In genomic region chr1:36088367-36088766, GRCm38 (mm10) we compare ENCODE assay signal across 7 mouse cellular contexts. TPM values are rescaled to one million over a fixed set of nuclear protein-coding genes. Genes with fewer than 3 reads are reported as not detected.
A peak's percentile ranks its signal among the peaks of the same experiment; 100 is the strongest.
DNase-seq lines count a peak whose midpoint lies in the region; ATAC-seq and TF ChIP-seq lines count a peak whose summit lies in the region.

No protein-coding gene starts in this region.

- H3K36me3 ChIP-seq in neural tube, embryonic 11.5 days (ENCODE audit: control insufficient read depth, insufficient read depth, low read length), result no peaks in the 10 kb centered on the region; the same call in none of the 2 replicates
- peaks cover 100% of the 10 kb centered on the region for H3K36me3 ChIP-seq in erythroblast, embryonic 14.5 days (ENCODE audit: control insufficient read depth)
- H3K36me3 ChIP-seq in small intestine, adult 2 months (ENCODE audit: control insufficient read depth, insufficient read depth, low read length), result peaks cover 12% of the 10 kb centered on the region

- no peak for TF ChIP-seq POLR2A in small intestine, adult 2 months (IDR thresholded peaks at IDR 0.05; ENCODE audit: low read depth, low read length)

- H3K27ac ChIP-seq in neural tube, embryonic 11.5 days (ENCODE audit: low read depth, low read length), result 0 out of 2 replicates have a peak overlapping the region, but pooled peaks have one; percentile 23
- H3K27ac ChIP-seq in small intestine, adult 2 months (ENCODE audit: insufficient read depth, low read depth, low read length), result peak overlapping the region; percentile 80

- H3K27me3 ChIP-seq in neural tube, embryonic 11.5 days (ENCODE audit: control insufficient read depth, insufficient read depth, low read length), result no peaks in the 10 kb centered on the region
- H3K27me3 ChIP-seq in erythroblast, embryonic 14.5 days (ENCODE audit: control insufficient read depth), result no peaks in the 10 kb centered on the region
- H3K27me3 ChIP-seq in small intestine, adult 2 months (ENCODE audit: control insufficient read depth, insufficient read depth, low read length), result no peaks in the 10 kb centered on the region

- peaks cover 13% of the 10 kb centered on the region for H3K4me1 ChIP-seq in neural tube, embryonic 11.5 days (ENCODE audit: control insufficient read depth, insufficient read depth, low read length)
- peaks cover 94% of the 10 kb centered on the region for H3K4me1 ChIP-seq in erythroblast, embryonic 14.5 days (ENCODE audit: control insufficient read depth)
- peaks cover 57% of the 10 kb centered on the region for H3K4me1 ChIP-seq in small intestine, adult 2 months (ENCODE audit: control insufficient read depth, insufficient read depth, insufficient read length, low read length)

- H3K9ac ChIP-seq in neural tube, embryonic 11.5 days (ENCODE audit: low read length), result peak overlapping the region; percentile 41

- no peaks in the 10 kb centered on the region for H3K9me3 ChIP-seq in neural tube, embryonic 11.5 days (ENCODE audit: control insufficient read depth, low read length)
- no peaks in the 10 kb centered on the region for H3K9me3 ChIP-seq in erythroblast, embryonic 14.5 days (ENCODE audit: control insufficient read depth, low read length)

- TF ChIP-seq CTCF in small intestine, adult 2 months (IDR thresholded peaks at IDR 0.05; ENCODE audit: extremely low read depth, insufficient read length, insufficient replicate concordance, low read depth, low read length), result no peak

- 66% methylated on average over 4 of the region's 4 CpGs for WGBS in neural tube, embryonic 11.5 days
- WGBS in small intestine, adult 2 months, result 19% methylated on average over 4 of the region's 4 CpGs

- no peak for ATAC-seq in neural tube, embryonic 11.5 days (ENCODE audit: insufficient read depth, low FRiP score, low TSS enrichment)

- H3K4me3 ChIP-seq in neural tube, embryonic 11.5 days (ENCODE audit: low read depth, low read length), result no peak overlapping the region
- H3K4me3 ChIP-seq in erythroblast, embryonic 14.5 days (replicated peaks), result peak overlapping the region; percentile 26
- H3K4me3 ChIP-seq in small intestine, adult 2 months (ENCODE audit: low read depth, low read length), result 0 out of 2 replicates have a peak overlapping the region, but pooled peaks have one; percentile 0

- DNase-seq in neural tube, embryonic 11.5 days (ENCODE audit: low spot score), result peak; percentile 9
- DNase-seq in neural tube, embryonic 10.5 days (ENCODE audit: extremely low spot score, low spot score), result no peak
- DNase-seq in kidney, postnatal 36 days, result peak; percentile 46 to 68
- DNase-seq in embryo, embryonic 9.5 days (ENCODE audit: extremely low spot score), result no peak
- DNase-seq in frontal cortex, postnatal 25 days (ENCODE audit: low spot score in 2 of 2), result no peak

- no peak overlapping the region for H3K4me2 ChIP-seq in neural tube, embryonic 11.5 days (ENCODE audit: low read depth)

RNA-seq across cellular contexts. Expression of gene Hs6st1, which starts 20.2 kb away (rescaled TPM):
- polyA plus RNA-seq in neural tube, embryonic 11.5 days (2014; fragmentation: Nextera tagmentation; extraction: Ambion mirVana), result 25.2 and 27.7 TPM in 2 replicates
- polyA plus RNA-seq in erythroblast, embryonic 14.5 days (2012), result 19.5 and 20.5 TPM in 2 replicates
- 33.9 and 53.7 TPM in 2 replicates for polyA plus RNA-seq in small intestine, adult 2 months (2012; rRNA removed)

Comparison
In these comparisons a context has a peak if more than half of its experiments do, and no peak if none do; other contexts are left out.
1. DNase-seq: peak in neural tube, embryonic 11.5 days (single experiment) and kidney, postnatal 36 days (2 of 2); none in neural tube, embryonic 10.5 days (single experiment), embryo, embryonic 9.5 days (single experiment) and frontal cortex, postnatal 25 days (0 of 2).